Mouse (Mus musculus) liver (tissue): ENCODE data around the gene Rit1.
"Not testable (repeated sequence)": the region's sequence is repeated elsewhere in the genome, so short reads cannot be mapped to it uniquely, and the experiment has no call there.

ENCODE experiments used
- DNase-seq: peaks from one replicate; pipeline ENCODE4 v3.0.0-alpha.2; 2020; ENCODE audit warnings: mixed read lengths

The Rit1 gene

GRCm38 (mm10) chr3:88740147-88740546 is 23.5 kb downstream of the Rit1 start:
- DNase-seq = no peak

- DNase-seq = no peak
These were observed 28.9 kb downstream of the Rit1 start for GRCm38 (mm10) chr3:88745534-88745933.

GRCm38 (mm10) chr3:88746139-88746870 is 29.7 kb downstream of the Rit1 start:
- DNase-seq = no peak

- DNase-seq = no peak
These were observed 30.2 kb downstream of the Rit1 start for GRCm38 (mm10) chr3:88746871-88747231.

- DNase-seq = peak; percentile 16
These were observed 37.6 kb downstream of the Rit1 start for GRCm38 (mm10) chr3:88754283-88754682.

GRCm38 (mm10) chr3:88755541-88755940 is 38.9 kb downstream of the Rit1 start:
- no peak for DNase-seq

- no peak for DNase-seq
These were observed 39.6 kb downstream of the Rit1 start for GRCm38 (mm10) chr3:88756276-88756675.

GRCm38 (mm10) chr3:88758045-88758500 is 41.4 kb downstream of the Rit1 start:
- peak; percentile 39 for DNase-seq

- DNase-seq = no peak
These were observed 45.0 kb downstream of the Rit1 start for GRCm38 (mm10) chr3:88761619-88762018.

- DNase-seq = peak; percentile 25
These were observed 45.8 kb downstream of the Rit1 start for GRCm38 (mm10) chr3:88762401-88762831.

- DNase-seq = peak; percentile 23
These were observed 54.7 kb downstream of the Rit1 start for GRCm38 (mm10) chr3:88771189-88771940.

GRCm38 (mm10) chr3:88771941-88772280 is 55.3 kb downstream of the Rit1 start:
- not testable (repeated sequence) for DNase-seq

GRCm38 (mm10) chr3:88772399-88772798 is 55.8 kb downstream of the Rit1 start:
- peak; percentile 86 for DNase-seq

- not testable (repeated sequence) for DNase-seq
These were observed 56.5 kb downstream of the Rit1 start for GRCm38 (mm10) chr3:88773163-88773562.

- DNase-seq = not testable (repeated sequence)
These were observed 58.6 kb downstream of the Rit1 start, which contains the start of gene Syt11 for GRCm38 (mm10) chr3:88774939-88775841. Gene Syt11 (minus strand): TSS chr3:88775164.
